Mouse (Mus musculus) right cerebral cortex, postnatal 4 days (tissue): ENCODE measurements around the gene 4930556J24Rik.
"Not testable (repeated sequence)": the region's sequence is repeated elsewhere in the genome, so short reads cannot be mapped to it uniquely, and the experiment has no call there.

Experiments used
- DNase-seq: peaks from one replicate; pipeline ENCODE4 v3.0.0-alpha.2; 2022

4930556J24Rik gene

GRCm38 (mm10) chr11:3970361-3970760 is 6.2 kb downstream of the 4930556J24Rik start:
- DNase-seq = no peak

GRCm38 (mm10) chr11:3969837-3970236 is 6.7 kb downstream of the 4930556J24Rik start:
- DNase-seq = no peak

- no peak for DNase-seq
Measured at GRCm38 (mm10) chr11:3964416-3965172, 12.0 kb downstream of the 4930556J24Rik start.

GRCm38 (mm10) chr11:3963610-3964415 is 12.8 kb downstream of the 4930556J24Rik start, which contains the start of gene Pes1:
Gene Pes1 (plus strand): TSS chr11:3963975.
- DNase-seq = peak; percentile 73

GRCm38 (mm10) chr11:3963155-3963554 is 13.4 kb downstream of the 4930556J24Rik start:
- DNase-seq = peak; percentile 21

DNA sequence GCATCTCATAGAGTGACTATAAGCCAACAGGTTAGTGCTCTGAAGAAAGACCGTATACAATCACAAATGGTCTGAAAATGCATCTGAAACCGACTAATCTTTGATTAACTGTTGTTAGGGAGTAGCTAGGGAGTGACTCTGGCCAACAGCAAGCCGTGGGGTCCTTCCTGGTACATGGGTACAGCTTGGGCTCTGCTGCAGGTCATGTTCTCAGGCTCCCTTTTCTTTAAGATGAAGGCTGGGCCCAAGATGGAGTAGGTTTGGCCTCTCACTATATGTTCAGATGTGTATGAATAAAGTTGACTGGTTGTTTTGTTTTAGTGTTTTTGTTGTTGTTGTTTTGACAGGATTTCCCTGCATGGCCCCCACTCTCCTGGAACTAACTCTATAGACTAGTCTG is 14.8 kb downstream of the 4930556J24Rik start:
- no peak for DNase-seq

DNA sequence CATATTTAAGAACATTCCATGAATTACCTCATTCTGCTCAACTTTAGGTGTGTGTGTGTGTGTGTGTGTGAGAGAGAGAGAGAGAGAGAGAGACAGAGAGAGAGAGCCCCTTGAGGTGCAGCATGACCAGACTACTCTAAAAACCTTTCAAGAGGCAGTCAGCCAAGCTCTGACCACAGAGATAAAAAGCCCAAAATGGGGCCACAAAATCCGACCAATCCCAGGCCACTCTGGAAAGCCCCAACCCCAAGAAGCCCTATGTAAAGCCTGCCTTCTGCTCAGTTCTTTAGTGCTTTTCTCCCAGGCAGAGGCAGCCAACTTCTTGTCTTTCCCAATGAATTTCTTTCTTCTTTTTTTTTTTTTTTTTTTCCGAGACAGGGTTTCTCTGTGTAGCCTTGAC is 15.7 kb downstream of the 4930556J24Rik start:
- no peak for DNase-seq

GRCm38 (mm10) chr11:3955371-3955770 is 21.2 kb downstream of the 4930556J24Rik start:
- DNase-seq = not testable (repeated sequence)

DNA sequence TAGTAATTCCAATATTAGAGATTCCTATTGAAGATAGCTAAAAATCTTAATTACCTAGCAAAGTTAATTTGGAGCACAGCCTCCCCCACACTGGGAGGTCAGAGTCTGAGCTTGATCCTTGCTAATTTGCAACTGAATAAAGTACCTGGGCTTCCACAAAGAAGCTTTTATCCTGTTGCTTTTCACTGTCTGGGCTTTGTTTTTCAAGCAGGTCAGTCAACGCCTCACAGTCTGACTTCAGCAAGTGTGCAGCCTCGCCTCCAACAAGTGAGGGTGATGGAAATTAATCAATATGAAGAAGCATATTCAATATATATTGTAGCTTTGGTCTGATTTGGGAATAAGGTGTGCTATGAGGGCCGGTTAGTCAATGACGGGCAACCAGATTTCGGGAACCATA is 21.7 kb downstream of the 4930556J24Rik start:
- not testable (repeated sequence) for DNase-seq

DNA sequence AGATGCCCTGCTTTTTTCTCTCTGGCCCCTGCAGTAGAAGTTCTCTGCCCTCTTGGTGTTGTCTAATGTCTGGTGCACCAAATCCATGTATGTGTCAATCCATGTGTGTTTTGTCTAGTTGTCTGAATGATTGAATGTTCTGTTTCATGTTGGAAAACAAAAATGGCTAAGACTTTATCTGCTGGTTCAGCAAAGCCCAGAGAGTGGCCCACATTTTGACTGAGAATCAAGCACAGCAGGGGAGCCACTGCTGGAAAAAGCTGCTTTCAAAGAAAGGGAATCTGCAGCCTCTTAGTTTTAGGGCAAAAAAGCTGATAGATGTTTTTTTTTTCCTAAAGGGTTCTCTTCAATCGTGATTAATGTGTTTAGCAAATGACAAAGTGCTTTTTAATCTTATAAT is 30.2 kb downstream of the 4930556J24Rik start:
- no peak for DNase-seq

DNA sequence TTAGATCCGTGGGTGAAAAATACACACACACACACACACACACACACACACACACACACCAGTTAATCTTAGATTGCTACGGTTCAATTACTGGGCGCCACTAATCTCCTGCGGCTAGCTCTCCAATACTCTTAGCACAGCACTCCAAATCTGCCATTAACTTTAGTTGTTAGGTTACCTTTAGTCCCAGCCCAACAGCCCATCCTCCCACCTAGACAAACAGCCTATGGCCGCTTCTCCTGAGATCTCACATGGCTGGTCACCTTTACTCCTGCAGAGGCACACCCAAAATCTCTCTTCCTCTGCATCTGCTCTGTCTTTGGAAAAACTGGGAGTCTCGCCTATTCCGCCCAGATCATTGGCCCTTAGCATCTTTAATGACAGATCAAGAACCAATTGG is 35.2 kb downstream of the 4930556J24Rik start:
- DNase-seq = no peak

- DNase-seq = no peak
Measured at GRCm38 (mm10) chr11:3937321-3937874, 39.2 kb downstream of the 4930556J24Rik start.

- no peak for DNase-seq
Measured at GRCm38 (mm10) chr11:3936318-3936717, 40.3 kb downstream of the 4930556J24Rik start.

DNA sequence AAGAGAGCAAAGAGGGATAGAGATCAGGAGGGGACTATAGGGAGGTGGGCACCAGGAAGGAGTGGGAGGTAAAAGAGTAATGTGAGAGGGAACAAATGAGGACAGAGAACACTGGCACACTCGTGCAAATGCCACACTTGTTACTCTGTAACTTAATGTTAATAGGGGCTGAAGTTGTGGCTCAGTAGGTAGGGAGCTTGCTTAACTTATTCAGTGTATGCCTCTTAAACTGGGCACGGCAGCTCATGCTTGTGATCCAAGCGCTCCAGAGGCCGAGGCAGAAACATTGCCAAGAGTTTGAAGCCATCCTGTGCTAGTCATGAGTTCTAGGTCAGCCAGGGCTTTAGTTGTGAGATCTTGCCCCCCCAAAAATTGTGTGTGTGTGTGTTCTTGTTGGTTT is 41.4 kb downstream of the 4930556J24Rik start:
- no peak for DNase-seq

DNA sequence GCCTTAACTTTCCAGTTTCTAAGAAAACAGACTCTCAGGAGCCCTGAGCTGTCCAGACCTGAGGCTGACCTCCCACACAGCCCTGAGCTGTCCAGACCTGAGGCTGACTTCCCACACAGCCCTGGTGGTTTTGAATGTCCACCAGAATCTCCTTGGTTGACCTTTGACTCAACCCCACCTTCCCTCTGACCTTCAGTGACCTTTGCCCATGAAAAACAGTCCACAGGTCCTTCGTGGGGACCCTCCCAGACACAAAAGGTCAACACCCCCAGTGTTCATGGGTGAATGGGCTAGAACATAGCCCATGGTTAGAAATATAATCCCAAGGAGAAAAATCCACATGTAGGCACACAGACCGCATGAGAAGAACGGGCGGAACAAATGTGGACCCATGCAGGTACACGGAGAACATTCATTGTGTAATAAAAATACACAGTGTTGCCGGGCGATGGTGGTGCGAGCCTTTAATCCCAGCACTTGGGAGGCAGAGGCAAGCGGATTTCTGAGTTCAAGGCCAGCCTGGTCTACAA is 42.8 kb downstream of the 4930556J24Rik start:
- DNase-seq = no peak

GRCm38 (mm10) chr11:3931511-3932211 is 44.9 kb downstream of the 4930556J24Rik start, which contains the start of gene Tcn2:
Gene Tcn2 (minus strand): TSS chr11:3932159.
- DNase-seq = peak; percentile 62

DNA sequence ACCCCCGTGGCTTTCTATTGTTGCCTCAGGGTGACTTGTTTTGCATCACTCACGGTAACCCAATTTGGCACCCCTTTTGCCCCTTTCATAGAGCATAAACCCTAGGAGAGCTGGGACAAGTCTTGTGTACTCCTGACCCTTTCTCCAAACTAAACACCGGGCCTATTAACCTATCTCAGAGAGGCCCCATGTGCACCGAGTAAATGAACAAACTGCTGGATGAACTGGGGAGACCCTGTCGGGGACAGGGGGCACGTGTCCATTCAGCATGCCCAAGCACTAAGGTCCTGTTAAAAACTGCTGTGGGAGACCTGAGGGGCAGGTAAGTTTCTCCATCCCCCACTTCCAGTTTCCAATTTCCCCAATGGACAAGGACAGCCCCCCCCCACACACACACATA is 45.6 kb downstream of the 4930556J24Rik start:
- DNase-seq = no peak

DNA sequence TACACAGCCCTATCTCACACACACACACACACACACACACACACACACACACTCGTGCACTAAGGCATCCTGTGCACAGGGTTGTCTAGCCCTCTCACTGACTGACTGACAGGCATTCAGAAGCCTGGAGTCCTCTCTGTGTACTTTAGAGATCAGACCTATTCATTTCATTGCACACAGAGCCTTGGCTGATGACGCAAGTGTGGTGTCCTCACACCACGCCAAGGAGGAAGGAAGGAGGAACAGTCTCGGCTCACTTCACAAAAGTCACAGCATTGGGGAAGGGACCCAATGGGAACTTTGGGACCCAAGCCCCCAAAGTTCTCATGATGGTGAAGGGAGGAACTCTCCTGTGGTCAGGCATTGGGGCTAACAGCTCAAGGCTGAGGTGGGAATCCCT is 46.6 kb downstream of the 4930556J24Rik start:
- DNase-seq = no peak

GRCm38 (mm10) chr11:3925916-3926315 is 50.7 kb downstream of the 4930556J24Rik start:
- no peak for DNase-seq

DNA sequence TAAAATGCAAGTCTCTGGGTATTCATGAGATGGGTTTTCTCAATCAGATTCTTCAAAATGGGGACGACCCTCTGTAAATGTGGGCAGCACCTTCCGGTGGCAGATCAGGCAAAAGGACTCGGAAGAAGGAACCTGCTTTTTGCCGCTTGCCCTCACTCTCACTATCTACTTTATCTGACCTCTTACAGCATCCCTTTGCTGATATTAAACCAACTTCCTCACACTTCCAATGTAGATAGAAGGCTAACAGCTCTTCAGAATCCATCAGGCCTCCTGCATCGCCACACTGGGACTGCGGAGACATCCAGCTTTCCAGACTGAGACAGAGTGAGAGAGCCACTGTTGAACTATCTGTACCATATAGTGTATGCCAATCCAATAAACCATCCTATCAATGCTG is 53.8 kb downstream of the 4930556J24Rik start:
- DNase-seq = no peak

DNA sequence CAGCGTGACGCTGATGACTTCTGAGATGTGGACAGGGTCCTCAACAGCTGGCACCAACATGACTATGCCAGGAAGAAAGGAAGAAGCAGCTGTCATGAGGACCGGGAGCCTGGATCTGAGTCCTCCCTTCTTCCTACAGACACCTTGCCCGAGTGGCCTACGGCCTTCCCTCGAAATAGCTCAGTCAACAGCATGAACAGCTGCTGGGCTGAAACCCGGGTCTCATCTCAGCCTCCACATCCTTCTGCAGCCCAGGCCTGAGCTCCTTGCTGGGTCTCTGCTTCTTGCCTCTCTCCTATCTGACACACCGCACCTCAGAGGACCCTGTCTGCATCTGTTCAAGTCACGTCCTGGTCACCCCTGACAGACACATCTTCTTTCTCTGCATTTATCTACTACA is 54.5 kb downstream of the 4930556J24Rik start:
- DNase-seq = no peak

DNA sequence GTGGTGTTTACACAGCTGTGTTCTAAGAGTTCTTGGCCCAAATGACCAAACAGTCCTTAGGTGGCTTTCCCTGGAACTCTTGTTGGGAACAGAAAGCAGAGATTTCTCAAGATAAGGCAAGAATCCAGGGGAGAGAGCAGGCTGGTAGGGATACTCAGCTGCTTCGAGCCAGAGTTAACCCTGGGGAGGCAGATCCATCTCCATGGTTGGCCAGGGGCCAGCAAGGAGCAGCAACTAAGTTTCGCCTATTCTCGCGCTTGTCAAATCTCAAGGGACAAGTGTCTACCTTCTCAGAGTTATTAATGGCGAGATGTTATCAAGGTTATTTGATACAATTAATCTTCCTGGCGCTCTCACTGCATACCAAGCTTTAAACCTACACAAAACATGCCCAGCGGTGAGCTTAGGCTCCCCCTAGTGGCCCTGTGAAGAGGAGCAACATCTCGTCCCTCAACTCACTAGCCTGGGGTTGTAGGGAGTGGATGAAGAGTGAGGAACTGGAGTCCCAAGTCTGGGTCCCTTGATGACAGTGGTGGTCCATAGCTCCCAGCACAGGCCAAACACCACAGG is 55.2 kb downstream of the 4930556J24Rik start:
- DNase-seq = peak; percentile 56
